Mouse (Mus musculus): ENCODE measurements around the gene G6pc. TPM values are rescaled to one million over a fixed set of nuclear protein-coding genes. Genes with fewer than 3 reads are reported as not detected.

G6pc gene
- total and polyA plus RNA-seq, 3 experiments = not detected

- intact Hi-C loops (cut with DNase I) = no loop called here
- Histone ChIP-seq H3K27ac (no peak overlapping the region), H3K4me3 (no peak overlapping the region), H3K9ac (ENCODE audit: low read depth, low read length) (no peak overlapping the region), H3K36me3 (ENCODE audit: control insufficient read depth, insufficient read depth, low read length) (no peaks in the 10 kb centered on the region), H3K79me2 (replicated peaks; ENCODE audit: control insufficient read depth, insufficient read depth, low read length) (no peaks in the 10 kb centered on the region), H3K4me1 (ENCODE audit: control insufficient read depth, insufficient read depth, low read length) (no peaks in the 10 kb centered on the region), H3K27me3 (ENCODE audit: control insufficient read depth, insufficient read depth, low read length) (no peaks in the 10 kb centered on the region)
- DNase-seq = no peak
- 76% methylated on average over 3 of the region's 3 CpGs for WGBS
- TF ChIP-seq CTCF (IDR thresholded peaks at IDR 0.05) = no peak
- no peak for TF ChIP-seq POLR2A (IDR thresholded peaks at IDR 0.05; ENCODE audit: insufficient read depth, low read depth, low read length)
- TF ChIP-seq EP300 (IDR thresholded peaks at IDR 0.05; ENCODE audit: insufficient read depth, low read depth, low read length) = no peak
These were observed 15.6 kb upstream of the G6pc start for GRCm38 (mm10) chr11:101351721-101352111.

DNA sequence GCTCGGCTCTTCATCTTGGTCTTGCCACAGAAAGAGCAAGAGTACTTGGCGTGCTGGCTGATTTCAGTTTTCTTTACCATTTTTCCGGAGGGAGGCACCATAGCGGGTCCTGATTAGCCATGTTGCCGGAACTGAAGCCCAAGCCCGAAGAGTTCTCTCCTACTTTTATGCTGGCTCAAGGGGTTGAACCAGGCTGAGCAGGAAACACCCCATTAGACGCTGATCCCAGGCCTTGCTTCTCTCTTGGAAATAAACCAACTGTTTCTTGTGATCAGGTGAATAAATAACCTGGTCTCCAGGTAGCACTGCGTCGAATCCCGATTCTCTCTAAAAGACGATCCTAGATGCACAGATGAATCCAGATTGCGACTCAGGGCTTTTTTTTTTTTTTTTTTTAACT is 13.9 kb upstream of the G6pc start:
- Histone ChIP-seq H3K4me1 (ENCODE audit: control insufficient read depth, insufficient read depth, low read length) (no peaks in the 10 kb centered on the region), H3K9ac (ENCODE audit: low read depth, low read length) (no peak overlapping the region), H3K27ac (no peak overlapping the region), H3K79me2 (replicated peaks; ENCODE audit: control insufficient read depth, insufficient read depth, low read length) (no peaks in the 10 kb centered on the region), H3K36me3 (ENCODE audit: control insufficient read depth, insufficient read depth, low read length) (no peaks in the 10 kb centered on the region), H3K27me3 (ENCODE audit: control insufficient read depth, insufficient read depth, low read length) (no peaks in the 10 kb centered on the region), H3K4me3 (no peak overlapping the region)
- WGBS = 87% methylated on average over 12 of the region's 12 CpGs
- intact Hi-C loops (cut with DNase I) = no loop called here
- TF ChIP-seq CTCF (IDR thresholded peaks at IDR 0.05) (no peak), POLR2A (IDR thresholded peaks at IDR 0.05; ENCODE audit: insufficient read depth, low read depth, low read length) (no peak), EP300 (IDR thresholded peaks at IDR 0.05; ENCODE audit: insufficient read depth, low read depth, low read length) (no peak)
- no peak for DNase-seq

DNA sequence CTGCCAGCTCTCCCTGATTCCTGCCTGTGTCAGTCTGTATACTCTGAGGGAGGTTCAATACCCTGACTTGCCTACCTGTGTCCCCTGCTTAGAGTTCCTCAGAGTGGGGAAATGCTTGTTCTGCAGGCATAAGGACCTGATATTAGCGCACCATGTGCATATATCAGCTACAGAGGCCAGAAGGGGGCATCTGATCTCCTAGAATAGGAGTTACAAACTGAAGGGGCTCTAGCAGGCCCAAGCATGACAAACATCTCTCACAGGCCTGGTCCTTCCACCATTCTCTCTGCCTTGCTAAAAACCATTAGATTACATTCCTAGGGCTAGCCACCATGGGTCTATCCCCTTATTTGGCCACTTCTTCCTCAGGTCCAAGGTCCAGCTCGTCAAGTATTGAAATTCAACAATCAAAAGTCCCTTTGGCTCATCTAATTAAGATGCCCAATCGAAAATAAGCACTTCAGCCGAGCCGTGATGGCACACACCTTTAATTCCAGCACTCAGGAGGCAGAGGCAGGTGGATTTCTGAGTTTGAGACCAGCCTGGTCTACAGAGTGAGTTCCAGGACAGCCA is 12.8 kb upstream of the G6pc start:
- intact Hi-C loops (cut with DNase I) = no loop called here
- no peak overlapping the region for H3K27ac ChIP-seq
- TF ChIP-seq POLR2A (IDR thresholded peaks at IDR 0.05; ENCODE audit: insufficient read depth, low read depth, low read length) = no peak
- TF ChIP-seq EP300 (IDR thresholded peaks at IDR 0.05; ENCODE audit: insufficient read depth, low read depth, low read length) = no peak
- H3K4me1 ChIP-seq (ENCODE audit: control insufficient read depth, insufficient read depth, low read length) = peaks cover 2% of the 10 kb centered on the region; the same call in 1 of the 2 replicates
- no peaks in the 10 kb centered on the region for H3K36me3 ChIP-seq (ENCODE audit: control insufficient read depth, insufficient read depth, low read length)
- H3K4me3 ChIP-seq = no peak overlapping the region
- H3K27me3 ChIP-seq (ENCODE audit: control insufficient read depth, insufficient read depth, low read length) = no peaks in the 10 kb centered on the region
- H3K79me2 ChIP-seq (replicated peaks; ENCODE audit: control insufficient read depth, insufficient read depth, low read length) = no peaks in the 10 kb centered on the region
- WGBS = 88% methylated on average over 5 of the region's 5 CpGs
- H3K9ac ChIP-seq (ENCODE audit: low read depth, low read length) = no peak overlapping the region
- no peak for DNase-seq

DNA sequence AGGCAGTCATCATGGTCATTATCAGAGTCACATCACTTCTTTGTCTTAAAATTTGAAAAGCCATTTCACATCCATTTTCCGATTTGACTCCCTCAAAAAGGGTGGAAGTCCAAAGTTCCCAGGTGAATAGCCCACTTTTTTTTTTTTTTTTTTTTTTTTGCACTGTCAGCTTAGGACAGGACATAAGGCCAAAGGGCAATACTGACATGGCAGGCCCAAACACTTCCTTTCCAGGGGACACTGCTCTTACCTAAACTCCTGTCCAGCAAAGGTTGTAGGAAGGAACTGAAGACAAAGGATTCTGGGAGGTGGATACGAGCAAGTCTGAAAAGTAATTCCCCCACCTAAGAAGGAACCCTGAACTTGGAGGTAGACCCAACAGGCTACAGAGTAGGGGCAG is 11.4 kb upstream of the G6pc start:
- H3K27me3 ChIP-seq (ENCODE audit: control insufficient read depth, insufficient read depth, low read length) = no peaks in the 10 kb centered on the region
- H3K27ac ChIP-seq = no peak overlapping the region
- intact Hi-C loops (cut with DNase I) = no loop called here
- no peak for DNase-seq
- no peaks in the 10 kb centered on the region for H3K79me2 ChIP-seq (replicated peaks; ENCODE audit: control insufficient read depth, insufficient read depth, low read length)
- H3K4me1 ChIP-seq (ENCODE audit: control insufficient read depth, insufficient read depth, low read length) = peaks cover 6% of the 10 kb centered on the region; the same call in 1 of the 2 replicates
- H3K36me3 ChIP-seq (ENCODE audit: control insufficient read depth, insufficient read depth, low read length) = no peaks in the 10 kb centered on the region
- 79% methylated on average over 2 of the region's 2 CpGs for WGBS
- no peak overlapping the region for H3K9ac ChIP-seq (ENCODE audit: low read depth, low read length)
- H3K4me3 ChIP-seq = no peak overlapping the region
- TF ChIP-seq POLR2A (IDR thresholded peaks at IDR 0.05; ENCODE audit: insufficient read depth, low read depth, low read length) (no peak), EP300 (IDR thresholded peaks at IDR 0.05; ENCODE audit: insufficient read depth, low read depth, low read length) (no peak), CTCF (IDR thresholded peaks at IDR 0.05) (no peak)

DNA sequence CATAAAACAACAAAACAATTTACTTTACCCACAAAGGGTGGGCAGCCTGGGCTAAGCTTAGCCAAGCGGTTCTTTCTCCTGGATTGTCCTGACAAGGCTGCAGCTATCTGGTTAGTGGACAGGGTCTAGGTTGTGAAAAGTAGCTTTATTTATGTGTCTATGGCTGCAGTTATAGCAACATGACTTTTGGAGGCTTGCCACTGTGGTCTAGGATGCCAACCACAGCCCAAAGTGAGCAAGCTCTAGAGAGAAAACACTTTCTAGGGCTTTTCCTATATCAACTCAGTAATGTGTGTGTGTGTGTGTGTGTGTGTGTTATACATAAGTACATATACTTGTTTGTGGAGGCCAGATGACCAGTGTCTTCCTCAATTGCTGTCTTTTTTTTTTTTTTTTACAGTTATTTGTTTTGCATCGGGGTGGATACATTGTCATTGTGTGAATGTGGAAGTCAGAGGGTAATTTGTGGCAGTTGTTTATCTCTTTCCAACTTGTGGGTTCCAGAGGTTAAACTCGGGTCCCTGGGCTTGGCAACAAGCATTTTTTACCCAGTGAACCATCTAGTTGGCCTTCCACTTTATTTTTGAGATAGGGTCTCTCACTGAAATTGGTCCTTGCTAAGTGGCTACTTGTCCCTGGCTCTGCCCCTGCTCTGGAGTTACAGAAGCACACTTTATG is 9.7 kb upstream of the G6pc start:
- 43% methylated on average over 3 of the region's 3 CpGs for WGBS
- no peak overlapping the region for H3K27ac ChIP-seq

GRCm38 (mm10) chr11:101359776-101360175 is 7.6 kb upstream of the G6pc start:
- peak in 1 of 2 experiments; percentile 17 for DNase-seq
- TF ChIP-seq POLR2A (IDR thresholded peaks at IDR 0.05; ENCODE audit: insufficient read depth, low read depth, low read length) (no peak), EP300 (IDR thresholded peaks at IDR 0.05; ENCODE audit: insufficient read depth, low read depth, low read length) (0 out of 2 replicates have a peak, but pooled peaks have one; percentile 39)
- WGBS = 45% methylated on average over 9 of the region's 9 CpGs
- H3K79me2 ChIP-seq (replicated peaks; ENCODE audit: control insufficient read depth, insufficient read depth, low read length) = no peaks in the 10 kb centered on the region
- no peak overlapping the region for H3K4me3 ChIP-seq
- peak overlapping the region; percentile 75 for H3K27ac ChIP-seq
- intact Hi-C loops (cut with DNase I) = loop anchor here (1.0 kb wide), 1 partner anchor 29 kb away; the partner anchor contains the start of gene Aoc3
- no peaks in the 10 kb centered on the region for H3K36me3 ChIP-seq (ENCODE audit: control insufficient read depth, insufficient read depth, low read length)
- no peaks in the 10 kb centered on the region for H3K27me3 ChIP-seq (ENCODE audit: control insufficient read depth, insufficient read depth, low read length)
- peaks cover 11% of the 10 kb centered on the region for H3K4me1 ChIP-seq (ENCODE audit: control insufficient read depth, insufficient read depth, low read length)
- H3K9ac ChIP-seq (ENCODE audit: low read depth, low read length) = no peak overlapping the region

More for the DNA sequence above, 9.7 kb upstream of the G6pc start:
- Histone ChIP-seq H3K79me2 (replicated peaks; ENCODE audit: control insufficient read depth, insufficient read depth, low read length) (no peaks in the 10 kb centered on the region), H3K4me3 (no peak overlapping the region), H3K9ac (ENCODE audit: low read depth, low read length) (no peak overlapping the region), H3K36me3 (ENCODE audit: control insufficient read depth, insufficient read depth, low read length) (no peaks in the 10 kb centered on the region), H3K4me1 (ENCODE audit: control insufficient read depth, insufficient read depth, low read length) (peaks cover 11% of the 10 kb centered on the region), H3K27me3 (ENCODE audit: control insufficient read depth, insufficient read depth, low read length) (no peaks in the 10 kb centered on the region)
- DNase-seq = no peak
- TF ChIP-seq CTCF (IDR thresholded peaks at IDR 0.05) (no peak), EP300 (IDR thresholded peaks at IDR 0.05; ENCODE audit: insufficient read depth, low read depth, low read length) (no peak), POLR2A (IDR thresholded peaks at IDR 0.05; ENCODE audit: insufficient read depth, low read depth, low read length) (no peak)
- intact Hi-C loops (cut with DNase I) = no loop called here

Measured in heart, adult 2 months (tissue).